26 mouse cellular contexts compared by ENCODE assay signal in genomic region chr15:50449604-50450003, GRCm38 (mm10).
DNase-seq lines count a peak whose midpoint lies in the region; ATAC-seq lines count a peak whose summit lies in the region.
"Had no signal": no experiment of that assay in that cellular context is flagged by ENCODE, and none has a peak within 500 bp of the region (broad histone marks: within the 10 kb centered on the region; RNA-seq: fewer than 3 reads in every experiment).

No protein-coding gene starts in this region.

- no peak overlapping the region for H3K4me2 ChIP-seq in embryonic facial prominence, embryonic 14.5 days (ENCODE audit: low read depth, low read length)
- H3K4me2 ChIP-seq: embryonic facial prominence, embryonic 13.5 days; forebrain, embryonic 13.5 days; heart, embryonic 15.5 days; hindbrain, embryonic 14.5 days had no signal

- H3K9ac ChIP-seq in embryonic facial prominence, embryonic 14.5 days (ENCODE audit: low read depth, low read length), result no peak overlapping the region
- H3K9ac ChIP-seq: embryonic facial prominence, embryonic 13.5 days; forebrain, embryonic 13.5 days; forebrain, postnatal 0 days; heart, embryonic 15.5 days; hindbrain, embryonic 14.5 days had no signal

- no peaks in the 10 kb centered on the region for H3K27me3 ChIP-seq in embryonic facial prominence, embryonic 14.5 days (replicated peaks; ENCODE audit: control insufficient read depth, insufficient read depth, low read length)
- no peaks in the 10 kb centered on the region for H3K27me3 ChIP-seq in embryonic facial prominence, embryonic 10.5 days (replicated peaks; ENCODE audit: low read depth, poor library complexity, severe bottlenecking)
- H3K27me3 ChIP-seq: embryonic facial prominence, embryonic 13.5 days; forebrain, embryonic 13.5 days; heart, embryonic 15.5 days had no signal

- H3K27ac ChIP-seq in embryonic facial prominence, embryonic 14.5 days (replicated peaks; ENCODE audit: low read depth, low read length), result no peak overlapping the region
- no peak overlapping the region for H3K27ac ChIP-seq in embryonic facial prominence, embryonic 10.5 days (replicated peaks)
- H3K27ac ChIP-seq: embryonic facial prominence, embryonic 13.5 days; forebrain, embryonic 13.5 days; gastrocnemius, adult 2 months; heart, embryonic 10.5 days; heart, embryonic 15.5 days; hindbrain, embryonic 10.5 days; hindbrain, embryonic 14.5 days had no signal

- no peaks in the 10 kb centered on the region for H3K9me3 ChIP-seq in embryonic facial prominence, embryonic 14.5 days (ENCODE audit: control insufficient read depth, low read length)
- no peaks in the 10 kb centered on the region for H3K9me3 ChIP-seq in embryonic facial prominence, embryonic 10.5 days
- H3K9me3 ChIP-seq: embryonic facial prominence, embryonic 13.5 days; forebrain, embryonic 13.5 days; G1E; heart, embryonic 10.5 days; heart, embryonic 15.5 days; hindbrain, embryonic 10.5 days had no signal

- ATAC-seq in embryonic facial prominence, embryonic 14.5 days (ENCODE audit: low read depth), result no peak
- 0 out of 2 replicates have a peak, but pooled peaks have one; percentile 37 for ATAC-seq in megakaryocyte progenitor cell, adult 5-6 weeks (replicated peaks; ENCODE audit: poor library complexity)
- ATAC-seq: CD4-positive, CD25-positive, alpha-beta regulatory T cell, adult 4 months; forebrain, embryonic 13.5 days; forebrain, postnatal 0 days had no signal

- H3K4me1 ChIP-seq in embryonic facial prominence, embryonic 14.5 days (ENCODE audit: control insufficient read depth, insufficient read depth, low read length), result no peaks in the 10 kb centered on the region
- no peaks in the 10 kb centered on the region for H3K4me1 ChIP-seq in embryonic facial prominence, embryonic 10.5 days
- H3K4me1 ChIP-seq: embryonic facial prominence, embryonic 13.5 days; forebrain, embryonic 13.5 days; heart, embryonic 10.5 days; heart, embryonic 15.5 days; hindbrain, embryonic 10.5 days had no signal

- peak; percentile 11 for DNase-seq in embryonic facial prominence, embryonic 14.5 days (ENCODE audit: low spot score)
- DNase-seq in embryonic facial prominence, embryonic 10.5 days (ENCODE audit: low spot score), result no peak
- DNase-seq in lung, postnatal 25 days (ENCODE audit: low spot score), result peak; percentile 0
- no peak for DNase-seq in lung, postnatal 4 days
- peak; percentile 46 for DNase-seq in MN1 (ENCODE audit: low spot score)
- DNase-seq in layer of hippocampus, postnatal 36 days, result no peak
- DNase-seq in spleen, postnatal 14 days (ENCODE audit: low spot score in 2 of 2), result no peak
- DNase-seq: adrenal gland, postnatal 10 days; B cell, adult 2 months; cerebellum, adult 11 months; cerebellum, adult 8-10 months; cerebellum, postnatal 14 days; forebrain, postnatal 0 days; gastrocnemius, adult 2 months; gastrocnemius, postnatal 25 days; heart, adult 18-20 months; heart, postnatal 14 days had no signal

- WGBS in embryonic facial prominence, embryonic 14.5 days, result 44% methylated on average over 2 of the region's 2 CpGs
- 57% methylated on average over 2 of the region's 2 CpGs for WGBS in embryonic facial prominence, embryonic 10.5 days

- no peaks in the 10 kb centered on the region for H3K36me3 ChIP-seq in embryonic facial prominence, embryonic 14.5 days (ENCODE audit: control insufficient read depth, insufficient read depth, low read length)
- H3K36me3 ChIP-seq in embryonic facial prominence, embryonic 10.5 days (replicated peaks), result no peaks in the 10 kb centered on the region
- H3K36me3 ChIP-seq: embryonic facial prominence, embryonic 13.5 days; G1E; heart, embryonic 10.5 days; heart, embryonic 15.5 days; hindbrain, embryonic 10.5 days had no signal

- no peak overlapping the region for H3K4me3 ChIP-seq in embryonic facial prominence, embryonic 14.5 days (ENCODE audit: low read depth, low read length)
- no peak overlapping the region for H3K4me3 ChIP-seq in embryonic facial prominence, embryonic 10.5 days
- H3K4me3 ChIP-seq: embryonic facial prominence, embryonic 13.5 days; forebrain, embryonic 13.5 days; gastrocnemius, adult 2 months; heart, embryonic 10.5 days; heart, embryonic 15.5 days; hindbrain, embryonic 10.5 days had no signal

Comparison
In these comparisons a context has a peak if more than half of its experiments do, and no peak if none do; other contexts are left out.
1. DNase-seq: peak in embryonic facial prominence, embryonic 14.5 days (single experiment), lung, postnatal 25 days (single experiment) and MN1 (single experiment); none in embryonic facial prominence, embryonic 10.5 days (single experiment), lung, postnatal 4 days (0 of 2), layer of hippocampus, postnatal 36 days (0 of 2) and spleen, postnatal 14 days (0 of 2).